Mouse (Mus musculus) E14TG2a.4 (cell line): ENCODE measurements around the gene Plxdc2.

ENCODE experiments used
- H3K27me3 ChIP-seq: 2 replicates; pipeline ENCODE4 v1.6.1; 2014; ENCODE audit warnings: low read length, control low read depth; ENCODE audit not compliant: insufficient read depth
- H3K36me3 ChIP-seq: 2 replicates; pipeline ENCODE4 v1.6.1; 2014; ENCODE audit warnings: low read length, control low read depth; ENCODE audit not compliant: insufficient read depth
- H3K4me1 ChIP-seq: replicated peaks from 2 replicates; pipeline ENCODE4 v1.6.1; 2014; ENCODE audit warnings: low read depth, low read length, control low read depth
- H3K4me3 ChIP-seq: replicated peaks from 2 replicates; pipeline ENCODE4 v1.5.1; 2014; ENCODE audit warnings: mild to moderate bottlenecking, low read length
- H3K9me3 ChIP-seq: 2 replicates; pipeline ENCODE4 v1.6.1; 2014; ENCODE audit warnings: low read length, control low read depth
- CTCF ChIP-seq: conservative IDR thresholded peaks from 2 replicates; pipeline ENCODE4 v1.5.1; 2014; ENCODE audit warnings: low read length
- NANOG ChIP-seq: IDR thresholded peaks from 2 replicates; pipeline ENCODE4 v1.6.1; 2014; ENCODE audit warnings: borderline replicate concordance, low read length, mixed read lengths
- POU5F1 ChIP-seq: IDR thresholded peaks from 2 replicates; pipeline ENCODE4 v1.6.1; 2014; ENCODE audit warnings: low read length, borderline replicate concordance

Plxdc2 gene

DNA sequence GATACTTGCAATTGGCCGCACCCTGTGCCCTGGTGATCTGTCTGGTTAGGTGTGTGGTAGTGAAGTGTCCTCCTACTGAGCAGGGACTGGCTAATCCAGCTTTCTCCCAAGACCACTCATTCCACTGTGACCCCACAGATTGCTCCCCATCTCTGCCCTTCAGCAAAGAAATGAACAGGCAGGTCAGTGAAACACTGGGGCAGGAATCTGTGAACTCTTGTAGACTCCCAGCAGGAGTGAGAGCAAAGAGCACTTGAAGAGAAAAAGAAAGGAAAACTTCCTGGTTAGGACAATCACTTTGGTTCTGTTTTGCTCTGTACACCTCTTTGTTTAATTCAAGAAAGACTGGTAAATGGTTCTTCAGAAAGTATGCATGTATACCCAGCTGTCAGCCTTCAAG, 1.8 kb downstream of the Plxdc2 start:
- peak overlapping the region; percentile 97 for H3K4me3 ChIP-seq
- H3K9me3 ChIP-seq = no peaks in the 10 kb centered on the region
- peaks cover 17% of the 10 kb centered on the region for H3K27me3 ChIP-seq
- H3K36me3 ChIP-seq = no peaks in the 10 kb centered on the region
- peaks cover 21% of the 10 kb centered on the region for H3K4me1 ChIP-seq
- TF ChIP-seq NANOG = no peak
- TF ChIP-seq POU5F1 = no peak
- no peak for TF ChIP-seq CTCF

- Histone ChIP-seq H3K27me3 (peaks cover 17% of the 10 kb centered on the region), H3K4me3 (no peak overlapping the region), H3K4me1 (peaks cover 21% of the 10 kb centered on the region), H3K36me3 (no peaks in the 10 kb centered on the region), H3K9me3 (no peaks in the 10 kb centered on the region)
- TF ChIP-seq CTCF (0 out of 2 replicates have a peak, but pooled peaks have one; percentile 13), NANOG (no peak)
Observed at GRCm38 (mm10) chr2:16359341-16359928, 3.3 kb downstream of the Plxdc2 start.

DNA sequence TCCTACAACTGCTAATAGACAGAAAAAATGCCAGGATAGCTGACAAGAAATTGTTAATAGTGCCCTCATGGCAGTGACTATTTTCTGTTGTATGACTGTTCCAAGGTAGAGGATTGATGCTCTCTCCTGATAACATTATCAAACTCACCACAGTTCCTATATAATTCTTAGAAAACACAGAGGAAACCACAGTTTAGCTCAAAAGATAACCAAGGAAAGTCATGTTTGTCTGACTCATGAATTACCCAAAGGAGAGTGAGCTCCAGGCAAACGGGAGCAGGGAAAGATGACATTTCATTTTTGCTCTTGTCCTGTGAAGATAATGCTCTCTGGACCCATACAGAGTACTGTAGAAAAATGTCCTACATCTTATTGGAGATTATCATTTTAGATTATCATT, 8.6 kb downstream of the Plxdc2 start:
- no peaks in the 10 kb centered on the region for H3K27me3 ChIP-seq
- TF ChIP-seq POU5F1 (no peak), CTCF (no peak), NANOG (no peak)
- no peaks in the 10 kb centered on the region for H3K9me3 ChIP-seq

GRCm38 (mm10) chr2:16365830-16366401, 9.8 kb downstream of the Plxdc2 start:
- Histone ChIP-seq H3K36me3 (no peaks in the 10 kb centered on the region), H3K9me3 (no peaks in the 10 kb centered on the region), H3K4me1 (peaks cover 7% of the 10 kb centered on the region), H3K4me3 (no peak overlapping the region), H3K27me3 (no peaks in the 10 kb centered on the region)
- TF ChIP-seq POU5F1 (no peak), NANOG (no peak), CTCF (no peak)

More for the DNA sequence above, 8.6 kb downstream of the Plxdc2 start:
- Histone ChIP-seq H3K4me3 (no peak overlapping the region), H3K4me1 (peaks cover 7% of the 10 kb centered on the region), H3K36me3 (no peaks in the 10 kb centered on the region)

DNA sequence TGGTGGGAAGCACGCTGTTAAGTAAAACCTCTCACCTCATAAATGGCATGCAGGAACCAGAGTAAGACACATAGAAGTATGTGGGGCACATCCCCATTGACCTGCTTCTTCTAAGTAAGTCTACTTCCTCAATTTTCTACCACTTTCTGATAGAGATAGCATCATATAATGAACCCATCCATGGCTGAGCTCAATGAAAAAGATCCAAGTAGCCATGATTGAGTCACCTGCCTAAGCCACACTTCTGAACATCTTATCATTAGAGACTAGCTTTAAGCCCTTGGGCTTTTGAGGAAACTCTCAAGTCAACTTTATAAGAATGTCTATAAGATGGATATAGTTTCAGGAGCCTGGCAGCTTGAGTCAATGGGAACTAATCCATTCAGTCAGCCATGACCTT, 14.3 kb downstream of the Plxdc2 start:
- H3K27me3 ChIP-seq = no peaks in the 10 kb centered on the region
- TF ChIP-seq NANOG (no peak), CTCF (no peak), POU5F1 (no peak)
- peaks cover 7% of the 10 kb centered on the region for H3K4me1 ChIP-seq
- no peaks in the 10 kb centered on the region for H3K36me3 ChIP-seq
- H3K4me3 ChIP-seq = no peak overlapping the region
- no peaks in the 10 kb centered on the region for H3K9me3 ChIP-seq

DNA sequence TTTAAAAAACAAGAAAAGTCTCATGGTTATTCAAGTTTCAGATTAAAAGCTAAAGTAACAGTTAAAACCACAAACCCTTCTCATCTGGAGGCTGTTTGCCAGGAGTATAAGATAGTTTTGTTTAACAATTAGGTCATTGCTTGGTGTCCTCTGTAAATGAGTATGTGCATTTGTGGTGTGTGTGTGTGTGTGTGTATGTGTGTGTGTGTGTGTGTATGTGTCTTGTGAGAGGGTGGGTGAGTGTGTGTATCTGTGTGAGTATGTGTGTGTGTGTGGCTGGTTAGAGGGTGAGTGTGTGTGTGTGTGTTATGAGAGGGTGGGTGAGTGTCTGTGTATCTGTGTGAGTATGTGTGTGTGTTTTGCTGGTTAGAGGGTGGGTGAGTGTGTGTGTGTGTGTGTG, 18.2 kb downstream of the Plxdc2 start:
- no peaks in the 10 kb centered on the region for H3K36me3 ChIP-seq
- TF ChIP-seq NANOG = no peak
- no peak for TF ChIP-seq POU5F1
- no peak for TF ChIP-seq CTCF
- no peak overlapping the region for H3K4me3 ChIP-seq
- no peaks in the 10 kb centered on the region for H3K27me3 ChIP-seq
- H3K9me3 ChIP-seq = no peaks in the 10 kb centered on the region
- H3K4me1 ChIP-seq = no peaks in the 10 kb centered on the region

DNA sequence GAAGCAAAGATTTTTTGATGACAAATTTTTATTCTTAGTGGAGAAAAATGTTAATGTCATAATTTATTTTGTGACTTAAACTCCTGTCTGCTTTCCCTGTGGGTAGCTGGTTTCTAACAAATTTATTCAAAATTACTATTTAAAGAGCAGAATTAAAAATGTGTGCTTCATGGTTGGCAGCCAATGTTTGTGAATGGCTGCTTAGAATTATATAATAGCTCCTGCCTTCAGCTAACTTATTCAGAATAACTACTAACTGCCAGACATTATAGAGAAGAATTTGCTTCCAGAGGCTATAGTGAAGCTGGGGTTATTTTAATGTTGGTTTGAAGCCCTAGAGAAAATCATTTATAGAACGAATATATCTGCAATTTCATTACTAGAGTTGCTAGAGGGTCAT, 30.1 kb downstream of the Plxdc2 start:
- H3K36me3 ChIP-seq = no peaks in the 10 kb centered on the region
- H3K4me3 ChIP-seq = no peak overlapping the region
- no peaks in the 10 kb centered on the region for H3K27me3 ChIP-seq
- TF ChIP-seq POU5F1 (no peak), NANOG (no peak), CTCF (no peak)
- 0 out of 2 replicates have a peak, but pooled peaks cover 3% of the 10 kb centered on the region for H3K4me1 ChIP-seq
- H3K9me3 ChIP-seq = peaks cover 3% of the 10 kb centered on the region; the same call in 1 of the 2 replicates

DNA sequence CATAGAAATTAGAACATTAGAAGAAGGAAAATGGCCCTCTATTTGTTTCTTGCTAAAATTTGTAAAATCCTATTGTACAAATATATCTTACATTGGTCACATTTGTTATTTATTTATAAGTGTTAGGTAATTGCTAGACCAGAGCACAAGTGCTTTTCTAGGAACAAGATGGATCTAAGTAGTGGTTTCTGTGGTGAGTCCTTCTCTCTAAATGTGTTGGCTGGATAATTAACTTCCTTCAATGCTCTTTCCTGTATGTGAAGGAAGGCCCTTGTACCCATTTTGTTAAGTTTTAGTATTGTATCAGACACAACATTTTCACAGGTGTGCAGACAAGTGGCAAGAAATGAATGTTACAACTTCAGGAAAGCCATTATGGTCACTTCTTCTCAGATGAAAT, 30.6 kb downstream of the Plxdc2 start:
- Histone ChIP-seq H3K4me1 (0 out of 2 replicates have a peak, but pooled peaks cover 3% of the 10 kb centered on the region), H3K9me3 (peaks cover 3% of the 10 kb centered on the region; the same call in 1 of the 2 replicates), H3K4me3 (no peak overlapping the region), H3K36me3 (no peaks in the 10 kb centered on the region), H3K27me3 (no peaks in the 10 kb centered on the region)
- TF ChIP-seq CTCF (no peak), POU5F1 (no peak), NANOG (no peak)

- TF ChIP-seq CTCF (no peak), NANOG (no peak), POU5F1 (no peak)
- Histone ChIP-seq H3K36me3 (no peaks in the 10 kb centered on the region), H3K9me3 (no peaks in the 10 kb centered on the region), H3K4me1 (0 out of 2 replicates have a peak, but pooled peaks cover 3% of the 10 kb centered on the region), H3K4me3 (no peak overlapping the region), H3K27me3 (no peaks in the 10 kb centered on the region)
Observed at GRCm38 (mm10) chr2:16387787-16388186, 31.7 kb downstream of the Plxdc2 start.
